8 mouse cellular contexts compared by ENCODE assay signal in the genomic region with DNA sequence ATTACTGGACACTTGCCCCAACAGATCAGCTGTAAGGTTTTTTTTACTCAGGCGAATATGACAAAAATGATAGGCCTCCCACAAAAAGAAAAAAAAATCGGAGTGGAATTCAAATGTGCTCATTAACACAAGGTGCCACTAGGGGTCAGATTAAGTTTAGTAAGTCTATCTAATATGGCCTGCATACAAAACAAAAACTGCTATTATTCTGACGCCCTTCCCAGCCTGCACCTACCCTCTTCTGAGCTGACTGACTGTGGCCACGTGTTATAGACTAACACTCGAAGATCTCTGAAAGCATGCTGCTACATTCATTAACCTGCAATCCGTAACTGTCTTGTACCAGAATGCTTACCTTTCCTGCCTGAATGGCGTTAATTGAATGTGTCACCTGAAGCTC.
DNase-seq lines count a peak whose midpoint lies in the region; ATAC-seq and TF ChIP-seq lines count a peak whose summit lies in the region.

No protein-coding gene starts in this region.

- H3K4me3 ChIP-seq in gastrocnemius, adult 2 months, result no peak overlapping the region

- ATAC-seq in activated CD4-positive, CD25-positive, alpha-beta regulatory T cell, adult 4 months, result peak; percentile 47

- no peak for DNase-seq in gastrocnemius, adult 2 months
- no peak for DNase-seq in gastrocnemius, postnatal 25 days
- DNase-seq in 3T3-L1 (ENCODE audit: low read depth, low spot score), result peak; percentile 85
- DNase-seq in kidney, postnatal 14 days, result peak; percentile 17
- no peak for DNase-seq in adrenal gland, postnatal 4 days (ENCODE audit: low spot score in 2 of 2)
- no peak for DNase-seq in spleen, postnatal 14 days (ENCODE audit: low spot score in 2 of 2)
- no peak for DNase-seq in right cerebral cortex, postnatal 25 days

- intact Hi-C loops in gastrocnemius, adult 2 months (cut with DNase I), result loop anchor here (2.0 kb wide), 1 partner anchor 372 kb away; no protein-coding TSS in a partner anchor

- TF ChIP-seq CTCF in gastrocnemius, adult 2 months (IDR thresholded peaks at IDR 0.05), result peak; percentile 50

- no peak overlapping the region for H3K27ac ChIP-seq in gastrocnemius, adult 2 months

Comparison
In these comparisons a context has a peak if more than half of its experiments do, and no peak if none do; other contexts are left out.
1. DNase-seq: peak in 3T3-L1 (single experiment) and kidney, postnatal 14 days (single experiment); none in gastrocnemius, adult 2 months (single experiment), gastrocnemius, postnatal 25 days (single experiment), adrenal gland, postnatal 4 days (0 of 2), spleen, postnatal 14 days (0 of 2) and right cerebral cortex, postnatal 25 days (single experiment).